Mouse (Mus musculus): Measurements from ENCODE around the gene Itch.

The Itch gene

GRCm38 (mm10) chr2:155207419-155207818 is 74.1 kb downstream of the Itch start:
- DNase-seq = no peak

GRCm38 (mm10) chr2:155223145-155223544 is 89.8 kb downstream of the Itch start:
- no peak for DNase-seq

DNA sequence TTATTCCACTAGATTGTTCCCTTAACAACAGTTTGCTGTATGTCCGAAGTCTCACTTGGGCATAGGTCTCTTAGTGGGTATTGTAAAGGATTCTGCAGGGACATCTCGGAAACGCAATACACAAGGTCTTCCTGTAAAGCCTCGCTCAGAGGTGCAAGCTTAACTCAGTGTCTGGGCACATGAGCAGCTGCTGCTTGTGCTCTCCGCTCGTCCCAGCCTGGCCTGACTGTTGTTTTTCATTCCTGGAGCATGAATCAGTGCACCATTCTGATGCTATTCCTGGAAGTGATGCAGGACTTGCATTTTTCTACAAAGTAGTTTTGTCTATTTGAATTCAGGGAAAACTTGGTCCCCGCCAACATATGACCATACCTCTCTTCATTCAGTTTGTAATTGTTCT is 91.4 kb downstream of the Itch start:
- no peak for DNase-seq

GRCm38 (mm10) chr2:155235746-155236361 is 102.5 kb downstream of the Itch start:
- no peak for DNase-seq

- DNase-seq = peak; percentile 99
Observed at GRCm38 (mm10) chr2:155236362-155236992, 103.2 kb downstream of the Itch start, which contains the start of gene Dynlrb1. TSS of gene Dynlrb1 (plus strand) at chr2:155236533.

DNA sequence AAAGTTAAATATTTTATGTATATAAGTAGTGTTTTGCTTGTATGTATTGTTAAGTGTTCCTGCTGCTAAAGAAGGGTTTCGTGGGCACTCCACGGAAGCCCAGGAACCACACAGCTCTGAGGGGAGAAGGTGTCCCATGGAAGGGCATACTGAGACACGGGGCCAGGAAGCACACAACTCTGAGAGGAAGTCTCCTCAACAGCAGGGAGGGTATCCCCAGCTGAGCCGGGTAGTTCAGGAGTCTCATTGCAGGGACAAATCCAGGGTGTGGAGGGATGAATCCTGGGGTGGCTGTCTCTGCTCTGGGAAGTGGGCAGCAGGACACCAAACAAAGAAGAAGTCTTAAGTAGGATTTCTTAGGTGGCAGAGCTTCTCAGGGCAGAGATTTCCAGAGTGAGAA is 104.0 kb downstream of the Itch start:
- DNase-seq = no peak

DNA sequence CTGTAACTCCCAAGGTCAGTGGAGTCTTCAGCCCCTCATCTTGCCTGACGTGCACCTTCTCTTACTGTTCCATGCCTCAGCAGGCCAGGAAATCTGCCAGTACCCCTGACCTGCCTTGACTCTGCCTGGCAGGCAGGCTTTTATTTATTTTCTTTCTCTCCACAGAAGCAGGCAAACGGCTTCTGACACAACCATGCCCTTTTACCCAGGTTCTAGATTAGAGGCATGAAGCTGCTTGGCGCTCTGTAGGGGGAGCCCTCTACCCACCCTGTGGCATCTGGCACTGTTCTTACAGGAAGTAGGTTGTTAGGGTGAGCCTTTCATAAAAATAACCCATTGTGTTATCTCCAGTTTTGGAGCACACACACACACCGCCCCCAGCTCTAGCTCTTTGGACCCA is 107.6 kb downstream of the Itch start:
- no peak for DNase-seq

GRCm38 (mm10) chr2:155242296-155242855 is 109.1 kb downstream of the Itch start:
- DNase-seq = no peak

- DNase-seq = no peak
Observed at GRCm38 (mm10) chr2:155246231-155246630, 112.9 kb downstream of the Itch start.

DNA sequence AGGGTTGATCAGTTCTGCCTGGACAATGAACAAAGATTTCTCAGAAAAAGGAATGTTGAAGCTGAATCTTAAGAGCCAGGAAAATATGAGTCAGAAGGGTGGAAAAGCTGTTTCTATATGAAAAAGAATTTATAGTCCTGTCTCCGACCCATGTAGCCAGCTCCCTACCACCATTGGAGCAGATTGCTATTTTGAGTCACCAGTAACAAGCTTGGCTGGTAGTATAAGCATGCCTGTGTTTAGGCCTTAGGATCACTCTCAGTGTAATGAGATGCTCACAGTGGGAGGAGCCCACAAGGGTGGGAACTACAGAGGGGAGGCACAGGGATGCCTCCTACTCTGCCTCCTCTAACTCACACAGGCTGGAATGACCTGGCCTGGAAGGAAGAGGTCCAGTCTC is 114.9 kb downstream of the Itch start:
- no peak for DNase-seq

DNA sequence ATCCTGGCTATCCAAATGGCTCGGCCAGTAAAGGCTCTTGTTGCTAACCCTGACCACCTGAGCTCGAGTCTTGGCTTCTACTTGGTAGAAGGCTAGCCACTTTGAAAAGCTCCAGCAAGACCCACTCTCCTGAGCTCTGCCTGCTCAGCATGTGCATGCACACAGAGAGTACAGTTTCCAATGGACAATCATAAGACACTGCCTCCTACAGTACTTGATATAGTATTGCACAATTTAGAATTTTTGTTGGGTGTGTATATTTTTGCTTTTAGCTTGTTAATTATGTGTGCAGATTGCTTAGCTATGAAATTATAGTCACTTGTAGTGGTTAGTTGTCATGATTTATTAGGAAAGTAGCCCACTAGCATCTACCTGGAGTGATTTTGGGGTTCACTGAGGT is 115.4 kb downstream of the Itch start:
- DNase-seq = no peak

DNA sequence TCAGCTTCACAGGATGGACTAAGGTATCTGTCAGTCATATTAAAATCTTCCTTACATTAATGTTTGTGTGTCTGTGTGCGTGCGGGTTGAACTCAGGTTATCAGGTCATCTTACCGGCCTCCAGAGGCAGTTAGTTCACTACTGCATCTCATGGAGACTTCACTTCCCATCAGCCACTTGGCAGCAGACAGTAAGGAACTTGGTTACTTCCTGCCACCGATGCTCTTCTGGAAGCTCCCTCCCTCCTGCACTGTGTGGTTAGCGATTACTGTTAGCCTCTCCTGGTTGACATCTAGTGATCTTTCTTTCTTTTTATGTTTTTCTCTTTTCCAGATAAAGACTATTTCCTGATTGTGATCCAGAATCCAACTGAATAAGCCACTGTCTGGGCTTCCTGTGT is 116.3 kb downstream of the Itch start:
- no peak for DNase-seq

GRCm38 (mm10) chr2:155265526-155265925 is 132.2 kb downstream of the Itch start:
- no peak for DNase-seq

DNA sequence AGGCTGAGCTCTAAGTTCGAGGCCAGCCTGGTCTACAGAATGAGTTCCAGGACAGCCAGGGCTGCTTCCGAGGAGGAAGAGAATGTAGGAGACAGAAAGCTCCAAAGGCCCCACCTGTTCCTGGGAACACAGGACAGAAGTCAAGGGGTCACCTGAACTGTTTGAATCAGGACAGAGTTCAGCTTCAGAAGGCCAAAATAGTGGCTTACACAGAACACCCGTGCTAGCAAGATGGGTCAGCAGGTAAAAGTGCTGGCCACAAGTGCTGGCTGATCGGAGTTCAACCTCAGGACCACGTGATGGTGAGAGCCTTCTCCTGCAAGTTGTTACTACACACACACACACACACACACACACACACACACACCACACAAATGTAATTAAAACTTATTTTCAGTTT is 133.6 kb downstream of the Itch start:
- no peak for DNase-seq

GRCm38 (mm10) chr2:155271957-155272356 is 138.6 kb downstream of the Itch start:
- no peak for DNase-seq

DNA sequence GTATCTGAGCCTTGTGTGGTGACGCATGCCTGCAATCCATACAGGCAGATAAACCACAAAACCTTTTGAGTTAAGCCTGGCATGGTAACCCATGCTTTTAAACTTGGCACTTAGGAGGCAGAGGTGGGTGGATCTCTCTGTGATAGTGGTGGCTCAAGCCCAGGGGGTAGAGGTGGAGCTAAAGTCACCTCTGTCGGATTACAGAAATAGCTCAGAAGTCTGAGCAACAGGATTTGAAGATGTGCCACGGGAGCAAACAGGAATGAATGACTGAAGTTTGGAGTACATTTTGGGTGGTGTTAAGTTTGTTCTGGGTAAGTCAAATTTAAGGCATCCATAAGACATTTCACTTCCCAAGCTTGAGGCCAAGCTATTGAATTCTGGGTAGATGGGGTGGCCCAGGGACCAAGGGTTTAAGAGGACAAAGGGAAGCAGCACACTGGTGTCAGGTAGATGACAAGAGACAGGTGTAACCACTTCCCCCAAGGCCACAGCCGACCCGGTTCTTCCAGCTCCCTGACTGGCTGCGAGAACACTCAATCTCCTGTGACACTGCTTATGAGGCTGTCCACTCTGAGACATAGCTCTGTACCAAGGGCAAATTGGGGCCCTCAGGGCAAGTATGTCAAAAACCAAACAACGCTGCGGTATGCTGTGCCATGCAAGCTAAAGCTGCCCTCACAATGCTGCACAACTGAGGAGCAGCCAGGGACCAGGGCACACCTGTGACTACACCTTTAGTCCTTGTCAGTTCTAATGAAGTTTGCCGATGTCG is 139.3 kb downstream of the Itch start:
- DNase-seq = no peak

- DNase-seq = no peak
Observed at GRCm38 (mm10) chr2:155273603-155274002, 140.3 kb downstream of the Itch start.

- DNase-seq = peak; percentile 98
Observed at GRCm38 (mm10) chr2:155276195-155276594, 142.9 kb downstream of the Itch start, which contains the start of gene Map1lc3a. TSS of gene Map1lc3a (plus strand) at chr2:155276297.
